Mouse (Mus musculus): ENCODE measurements around the gene Bank1.
"Not testable (repeated sequence)": the region's sequence is repeated elsewhere in the genome, so short reads cannot be mapped to it uniquely, and the experiment has no call there.

Gene Bank1

DNA sequence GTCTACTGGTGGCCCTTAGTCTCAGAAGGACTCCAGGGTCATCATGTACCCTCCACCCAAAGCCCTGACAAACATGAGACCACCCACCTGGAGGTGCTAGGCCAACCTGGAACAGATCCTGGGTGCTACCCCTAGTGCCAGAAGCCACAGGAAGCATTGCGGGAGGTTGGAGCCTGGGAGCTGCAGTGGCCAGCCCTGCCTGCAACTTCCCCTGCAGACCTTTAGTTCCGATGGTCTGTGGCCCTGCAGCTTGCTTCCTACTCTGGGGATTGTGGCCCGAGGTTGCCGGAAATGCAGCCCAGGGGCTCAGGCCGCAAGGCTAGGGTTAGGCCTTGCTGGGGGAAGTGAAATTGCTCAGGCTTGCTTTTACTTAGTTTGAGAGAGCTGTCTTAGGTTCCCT lies at the start of gene Bank1:
TSS of gene Bank1 (minus strand) at position 284 of the 400 bp plus-strand sequence.
- peak; percentile 43; the same call in 1 of the 2 replicates for ATAC-seq (ENCODE audit: low TSS enrichment)

DNA sequence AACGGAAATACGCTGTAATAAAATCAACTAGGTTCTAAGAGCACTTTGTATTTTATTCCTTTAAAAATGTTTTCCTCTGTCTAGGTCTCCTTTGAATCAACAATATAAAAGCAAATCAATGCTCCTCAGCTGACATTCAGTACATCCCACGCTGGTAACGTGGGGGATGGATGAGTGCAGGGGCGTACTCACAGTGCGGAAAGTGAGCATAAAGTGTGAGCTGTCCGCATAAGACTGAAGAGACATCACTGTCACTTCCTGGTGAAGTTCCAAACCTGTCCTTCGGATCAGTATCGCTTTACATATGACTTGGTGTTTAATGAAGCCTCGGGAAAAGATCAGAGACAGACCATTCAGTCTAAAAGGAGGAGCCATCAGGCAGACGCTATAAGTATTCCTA lies 44.0 kb upstream of the Bank1 start:
- peak; percentile 78 for ATAC-seq (ENCODE audit: low TSS enrichment)

DNA sequence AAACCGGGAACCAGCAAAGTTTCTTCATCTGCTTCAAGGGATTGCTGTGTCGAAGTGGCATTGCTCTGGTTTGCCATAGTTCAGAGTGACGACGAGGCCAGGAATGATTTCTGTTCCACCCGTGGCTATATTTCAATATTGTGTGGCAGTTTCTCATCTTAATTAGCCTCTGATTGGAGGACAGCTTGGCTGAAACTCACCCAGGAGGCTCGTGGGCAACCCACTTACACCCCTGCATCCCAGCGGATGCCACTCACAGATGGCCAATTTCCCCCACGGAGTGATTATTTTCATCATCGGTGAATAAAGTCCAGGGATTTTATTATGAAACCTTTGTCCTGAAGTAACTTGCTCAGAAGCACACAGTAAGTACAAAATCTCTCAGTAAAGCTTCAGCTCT lies 43.6 kb upstream of the Bank1 start:
- peak; percentile 58 for ATAC-seq (ENCODE audit: low TSS enrichment)

DNA sequence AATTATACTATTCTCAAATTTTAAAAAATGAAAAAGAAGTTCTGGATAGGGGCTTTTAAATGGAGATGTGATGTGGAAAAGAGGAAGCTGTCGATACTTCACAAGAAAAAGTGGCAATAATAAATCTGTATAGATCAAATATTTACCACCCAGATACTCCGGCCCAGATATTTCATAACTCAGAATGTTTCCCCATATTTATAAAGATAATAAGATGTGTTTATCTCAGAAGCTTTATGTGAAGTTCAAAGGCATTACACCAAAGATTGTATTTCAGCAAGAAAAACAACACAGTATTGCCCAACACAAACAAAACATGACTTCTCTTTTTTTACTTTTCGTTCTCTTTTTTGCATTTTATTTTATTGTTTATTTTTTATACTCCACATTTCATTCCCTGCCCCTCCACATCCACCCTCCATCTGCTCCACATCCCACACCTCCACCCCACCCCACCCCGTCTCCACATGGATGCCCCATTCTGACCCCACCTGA lies 42.7 kb upstream of the Bank1 start:
- ATAC-seq (ENCODE audit: low TSS enrichment), result no peak

DNA sequence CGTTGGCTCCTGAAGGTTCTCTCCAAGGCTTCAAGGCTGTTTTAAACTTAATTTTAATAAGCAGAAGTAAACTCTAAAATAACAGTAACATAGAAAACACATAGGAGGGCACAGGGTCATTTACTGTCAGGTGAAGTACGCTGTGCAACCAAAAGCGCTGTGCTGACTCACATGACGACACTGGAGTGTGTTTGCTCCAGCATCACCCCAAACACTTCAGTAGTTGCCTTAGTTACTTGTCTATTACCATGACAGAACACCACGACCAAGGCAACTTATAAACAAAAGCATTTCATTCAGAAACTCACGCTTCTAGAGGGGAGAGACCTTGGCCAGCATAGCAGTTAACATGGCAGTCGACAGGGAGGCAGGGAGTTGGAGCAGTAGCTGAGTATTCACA lies 23.8 kb upstream of the Bank1 start:
- ATAC-seq (ENCODE audit: low TSS enrichment), result no peak

DNA sequence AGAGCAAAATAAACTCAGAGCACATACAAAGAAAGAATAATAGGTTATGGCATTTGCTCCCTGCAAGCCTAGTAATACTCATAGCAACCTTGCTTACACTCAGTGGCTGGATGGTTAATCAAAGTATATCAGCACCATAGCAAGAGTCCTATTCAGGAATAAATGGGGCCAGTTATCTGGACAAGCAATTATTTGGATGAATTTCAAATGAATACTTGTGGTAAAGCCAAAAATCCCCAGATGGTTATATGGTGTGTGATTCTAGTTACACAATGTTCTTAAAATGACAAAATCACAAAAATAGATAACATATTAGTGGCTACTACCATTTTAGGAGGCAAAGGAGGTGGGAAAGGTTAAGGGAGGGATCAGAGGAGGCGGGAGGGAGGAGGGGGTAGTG lies 22.7 kb upstream of the Bank1 start:
- ATAC-seq (ENCODE audit: low TSS enrichment), result no peak

DNA sequence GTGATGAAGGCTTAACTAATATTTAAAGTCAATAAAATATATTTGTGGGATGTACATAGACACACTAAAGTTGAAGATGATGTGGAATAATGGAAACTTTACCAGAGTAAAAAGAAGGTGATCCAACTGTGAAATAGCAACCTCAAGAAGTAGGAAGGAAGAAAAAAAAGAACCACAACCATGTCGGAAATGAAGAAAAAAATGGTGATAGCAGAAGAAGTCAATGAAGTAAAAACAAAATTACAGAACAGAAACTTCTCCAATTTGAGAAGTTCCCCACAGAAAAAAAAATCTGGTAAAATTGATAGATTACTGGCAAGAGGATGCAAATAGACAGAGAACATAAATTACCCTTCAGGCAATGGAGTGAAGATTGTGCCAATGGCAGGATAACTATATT lies 21.4 kb upstream of the Bank1 start:
- ATAC-seq (ENCODE audit: low TSS enrichment), result no peak

DNA sequence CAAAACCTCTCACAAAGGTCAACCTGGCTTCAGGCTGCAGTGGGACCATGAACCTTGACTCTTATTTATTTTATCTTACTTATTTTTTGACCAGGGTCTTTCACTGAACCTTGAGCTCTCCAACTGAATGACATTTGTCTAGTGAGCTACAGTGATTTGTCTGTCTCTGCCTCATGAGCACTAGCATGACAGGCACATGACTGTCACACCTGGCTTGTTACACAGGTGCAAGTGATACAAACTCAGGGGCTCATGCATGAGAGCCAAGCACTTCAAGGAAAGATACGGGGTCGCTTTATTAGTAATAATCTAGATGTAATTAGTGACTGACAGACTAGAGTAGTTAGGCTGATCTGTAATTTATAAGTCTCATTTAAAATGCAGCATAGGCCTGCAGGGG lies 16.0 kb upstream of the Bank1 start:
- ATAC-seq (ENCODE audit: low TSS enrichment), result no peak

DNA sequence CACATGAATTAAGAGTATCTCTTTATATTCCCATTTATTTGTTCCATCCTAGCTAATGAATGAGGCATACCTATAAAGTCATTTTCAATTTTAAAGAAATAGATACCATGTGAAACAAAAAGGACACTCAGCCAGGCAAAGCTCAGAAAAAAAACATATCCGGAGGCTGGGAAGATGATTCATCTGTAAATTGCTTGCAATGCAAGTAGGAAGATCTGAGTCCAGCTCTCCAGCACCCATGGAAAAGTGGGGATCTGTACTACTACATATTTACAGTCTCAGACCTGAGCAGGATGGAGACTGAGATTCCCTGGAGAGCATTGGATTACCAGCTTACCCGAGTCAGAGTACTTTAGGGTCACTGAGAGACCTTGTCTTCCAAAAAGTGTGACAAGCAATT lies 14.0 kb upstream of the Bank1 start:
- peak; percentile 99 for ATAC-seq (ENCODE audit: low TSS enrichment)

DNA sequence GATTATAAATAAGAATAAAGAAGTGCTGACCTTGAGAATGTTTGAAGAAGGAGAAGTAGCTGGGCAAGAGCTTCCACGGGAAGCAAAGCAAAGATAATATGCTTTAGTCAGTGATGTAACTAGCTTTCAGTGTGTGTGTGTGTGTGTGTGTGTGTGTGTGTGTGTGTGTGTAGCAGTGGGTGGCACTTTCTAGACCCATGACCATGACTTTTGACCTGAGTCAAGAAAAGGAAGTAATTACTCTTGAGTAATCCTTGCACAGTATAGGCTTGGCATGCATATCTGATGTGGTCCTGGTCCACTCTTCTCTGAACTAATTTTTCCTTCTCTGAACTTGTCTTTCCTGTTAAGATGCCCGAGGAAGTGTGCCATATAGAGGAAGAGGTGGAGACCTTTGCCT lies 5.3 kb upstream of the Bank1 start:
- no peak for ATAC-seq (ENCODE audit: low TSS enrichment)

DNA sequence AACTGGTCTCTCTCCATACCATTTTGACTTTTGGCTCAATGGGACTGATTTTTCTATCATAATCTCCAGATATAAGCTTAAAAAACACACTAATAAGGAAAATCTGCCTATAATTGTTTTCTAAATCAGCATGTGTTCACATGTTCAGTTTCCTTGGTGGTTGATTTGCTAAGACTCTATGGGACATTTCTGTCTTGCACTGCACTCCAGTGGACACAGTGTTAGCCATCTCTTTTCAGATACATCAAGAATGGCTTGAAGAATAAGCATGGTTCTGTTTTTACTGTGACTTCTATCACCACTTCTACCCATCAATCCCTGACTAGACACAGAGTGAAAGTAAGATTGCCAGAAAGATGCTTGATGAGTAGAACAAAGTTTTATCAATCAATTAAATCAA lies 4.2 kb upstream of the Bank1 start:
- no peak for ATAC-seq (ENCODE audit: low TSS enrichment)

DNA sequence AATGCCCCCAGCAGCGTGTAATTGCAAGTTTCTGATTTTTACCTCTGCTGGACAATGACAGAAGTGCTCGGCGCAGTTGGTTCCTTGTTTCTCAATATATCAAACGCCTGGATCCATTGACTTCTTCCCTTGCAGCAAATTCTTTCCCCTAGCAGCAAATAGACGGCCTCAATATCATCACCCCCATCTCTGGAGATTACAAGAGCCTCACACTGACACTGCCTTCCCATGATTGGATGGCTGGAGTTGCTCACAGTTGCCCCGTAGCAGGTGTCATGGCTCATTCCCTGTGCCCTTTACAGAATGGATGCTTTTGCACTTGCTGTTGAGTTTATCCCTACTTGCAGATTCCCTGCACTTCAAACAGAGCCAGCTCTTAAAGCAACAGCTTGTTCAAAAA lies 3.3 kb upstream of the Bank1 start:
- ATAC-seq (ENCODE audit: low TSS enrichment), result no peak

DNA sequence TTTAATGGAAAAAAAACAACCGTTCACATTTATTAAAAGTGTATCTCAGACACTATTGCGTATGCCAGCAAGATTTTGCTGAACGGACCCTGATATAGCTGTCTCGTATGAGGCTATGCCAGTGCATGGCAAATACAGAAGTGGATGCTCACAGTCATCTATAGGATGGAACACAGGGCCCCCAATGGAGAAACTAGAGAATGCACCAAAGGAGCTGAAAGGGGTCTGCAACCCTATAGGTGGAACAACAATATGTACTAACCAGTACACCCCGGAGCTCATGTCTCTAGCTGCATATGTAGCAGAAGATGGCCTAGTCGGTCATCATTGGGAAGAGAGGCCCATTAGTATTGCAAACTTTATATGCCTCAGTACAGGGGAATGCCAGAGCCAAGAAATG lies 1.1 kb downstream of the Bank1 start:
- ATAC-seq (ENCODE audit: low TSS enrichment), result not testable (repeated sequence)

DNA sequence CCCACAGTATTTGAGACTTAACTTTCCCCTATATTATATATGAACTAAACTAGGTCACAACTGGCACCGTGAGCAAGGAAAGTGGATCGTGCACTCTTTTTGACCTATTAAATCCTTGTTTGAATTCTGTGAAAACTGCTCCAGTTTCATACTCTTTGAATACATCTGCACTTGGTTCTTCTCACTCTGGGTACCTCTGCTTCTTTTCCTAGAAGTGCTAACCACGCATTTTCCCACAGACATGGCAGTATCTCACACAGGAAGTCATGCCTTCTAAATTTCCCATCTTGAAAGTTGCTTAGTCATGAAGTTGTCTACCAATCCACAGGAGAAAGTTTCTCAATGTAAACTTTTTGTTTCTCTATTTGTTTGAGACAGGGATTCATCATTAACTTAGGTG lies 3.9 kb downstream of the Bank1 start:
- ATAC-seq (ENCODE audit: low TSS enrichment), result peak; percentile 95

DNA sequence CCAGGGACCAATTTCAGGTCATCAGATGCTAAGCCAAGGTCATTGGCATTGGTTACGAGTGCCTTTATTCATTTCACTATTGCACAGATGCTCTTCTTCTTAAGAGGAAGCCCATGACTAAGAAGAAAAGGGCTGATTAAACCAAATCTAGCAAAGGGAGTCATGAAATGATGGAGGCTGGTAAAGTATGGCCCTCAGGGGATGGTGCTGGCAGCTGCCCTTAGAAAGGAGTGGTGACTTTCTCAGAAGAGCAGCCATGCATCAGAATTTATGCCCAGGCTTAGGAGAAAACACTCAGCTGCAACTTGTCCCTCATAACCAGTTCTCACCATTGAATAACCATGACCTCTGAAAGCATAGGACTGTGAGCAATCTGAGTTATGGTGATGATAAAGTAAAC lies 17.4 kb downstream of the Bank1 start:
- no peak for ATAC-seq (ENCODE audit: low TSS enrichment)

DNA sequence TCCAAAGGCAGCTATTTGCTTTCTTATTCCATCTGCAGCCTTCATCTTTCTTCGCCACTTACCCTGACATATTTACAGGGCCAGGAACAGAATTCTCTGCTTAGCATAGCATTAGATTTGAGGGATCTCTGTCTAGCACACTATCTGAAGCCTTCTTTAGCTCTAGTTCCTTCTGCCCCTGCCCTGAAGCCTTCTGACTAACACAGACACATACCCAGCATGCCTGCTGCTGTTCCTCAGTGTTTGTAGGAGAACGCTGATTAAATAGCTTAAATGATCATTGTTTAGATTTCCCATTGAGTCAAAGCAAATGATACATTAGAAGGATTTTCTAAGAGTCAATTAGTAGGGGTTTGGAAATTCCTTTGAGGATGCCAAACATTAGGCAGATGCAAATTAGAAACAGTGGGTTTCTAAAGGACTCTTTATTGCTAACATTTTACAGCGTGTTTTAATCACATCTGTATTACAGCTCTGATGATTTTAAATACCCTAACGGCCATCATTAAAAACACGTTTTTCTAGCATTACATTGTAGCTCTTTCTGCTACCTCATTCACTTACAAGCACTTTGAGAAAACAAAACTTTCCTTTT lies 19.2 kb downstream of the Bank1 start:
- ATAC-seq (ENCODE audit: low TSS enrichment), result no peak

DNA sequence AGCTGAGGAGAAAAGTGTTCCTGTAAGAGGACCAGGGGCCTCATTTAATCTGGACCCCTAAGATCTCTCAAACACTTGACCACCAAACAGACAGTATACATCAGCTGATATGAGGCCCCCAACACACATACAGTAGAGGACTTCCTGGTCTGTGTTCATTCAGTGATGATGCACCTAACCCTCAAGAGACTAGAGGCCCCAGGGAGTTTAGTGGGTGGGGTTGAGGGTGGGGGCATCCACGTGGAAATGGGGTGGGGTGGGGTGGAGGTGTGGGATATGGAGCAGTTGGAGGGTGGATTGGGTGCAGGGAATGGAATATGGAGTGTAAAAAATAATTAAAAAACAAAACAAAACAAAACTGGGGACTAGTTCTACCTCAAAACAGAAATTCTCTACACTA lies 23.3 kb downstream of the Bank1 start:
- ATAC-seq (ENCODE audit: low TSS enrichment), result no peak

DNA sequence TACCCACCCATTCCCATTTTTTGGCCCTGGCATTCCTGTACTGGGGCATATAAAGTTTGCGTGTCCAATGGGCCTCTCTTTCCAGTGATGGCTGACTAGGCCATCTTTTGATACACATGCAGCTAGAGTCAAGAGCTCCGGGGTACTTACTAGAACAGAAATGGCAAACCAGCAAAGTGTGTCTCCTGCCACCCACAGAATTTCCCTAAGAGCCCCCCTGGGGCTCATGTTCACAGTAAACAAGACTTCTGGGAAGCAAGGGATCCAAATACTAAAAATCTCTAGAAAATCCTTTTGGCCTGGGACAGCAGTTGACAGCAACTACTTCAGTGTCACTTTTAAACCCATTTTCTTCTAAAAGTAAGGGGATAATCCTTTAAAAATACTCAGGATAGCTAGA lies 25.1 kb downstream of the Bank1 start:
- not testable (repeated sequence) for ATAC-seq (ENCODE audit: low TSS enrichment)

DNA sequence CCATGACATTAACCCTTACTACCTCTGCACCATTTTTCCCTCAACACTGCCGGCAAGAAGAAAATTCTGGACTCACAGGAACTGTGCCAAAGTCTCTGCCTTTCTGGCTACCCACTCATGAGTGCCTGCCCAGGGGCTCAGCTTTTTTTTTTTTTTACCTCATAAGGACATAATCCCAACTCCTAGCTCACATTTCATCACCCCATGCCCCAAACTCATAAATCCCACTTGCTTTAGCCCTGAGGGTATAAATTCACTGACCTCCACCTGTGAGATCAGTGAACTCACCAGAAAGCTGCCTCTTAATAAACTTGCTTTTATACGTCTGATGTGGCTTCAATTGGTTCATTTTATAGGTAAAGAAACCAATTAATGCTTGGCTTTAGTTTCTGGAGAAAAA lies 28.5 kb downstream of the Bank1 start:
- ATAC-seq (ENCODE audit: low TSS enrichment), result no peak

DNA sequence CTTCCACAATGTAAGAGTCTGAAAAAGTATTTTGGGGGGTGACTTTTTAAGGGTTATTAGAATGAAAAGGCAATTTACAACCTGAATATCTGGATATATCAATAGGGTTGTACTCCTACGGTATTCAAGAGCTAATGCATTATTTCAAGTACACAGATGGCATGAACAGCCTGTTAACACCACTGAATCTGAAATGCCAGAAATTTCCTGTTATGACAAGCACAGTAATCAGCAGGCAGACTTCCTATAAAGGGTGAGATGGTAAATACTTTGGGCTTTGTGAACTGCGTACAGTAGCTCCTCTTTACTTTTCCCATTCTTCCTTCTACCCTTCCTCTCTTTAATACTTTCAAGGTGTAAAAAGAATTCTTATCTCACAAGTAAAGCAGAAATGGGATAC lies 30.6 kb downstream of the Bank1 start:
- ATAC-seq (ENCODE audit: low TSS enrichment), result no peak

DNA sequence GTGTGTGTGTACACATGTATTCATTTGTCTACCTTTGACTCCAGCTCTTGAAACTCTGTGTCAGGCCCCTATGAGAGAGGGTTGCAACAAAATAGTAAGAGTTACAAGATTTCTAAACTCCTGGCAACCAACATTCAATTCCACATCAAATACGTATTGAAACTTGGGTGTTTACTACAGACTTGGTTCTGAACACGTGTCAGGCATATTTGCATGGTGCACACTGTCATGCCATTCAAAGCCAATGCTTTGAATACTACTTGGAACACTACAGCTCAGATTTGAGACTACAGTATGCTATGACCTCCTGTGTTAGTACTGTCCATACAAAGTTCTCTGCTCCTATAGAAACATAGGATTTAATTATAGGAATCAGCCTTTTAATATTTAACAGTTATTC lies 38.0 kb downstream of the Bank1 start:
- ATAC-seq (ENCODE audit: low TSS enrichment), result no peak

DNA sequence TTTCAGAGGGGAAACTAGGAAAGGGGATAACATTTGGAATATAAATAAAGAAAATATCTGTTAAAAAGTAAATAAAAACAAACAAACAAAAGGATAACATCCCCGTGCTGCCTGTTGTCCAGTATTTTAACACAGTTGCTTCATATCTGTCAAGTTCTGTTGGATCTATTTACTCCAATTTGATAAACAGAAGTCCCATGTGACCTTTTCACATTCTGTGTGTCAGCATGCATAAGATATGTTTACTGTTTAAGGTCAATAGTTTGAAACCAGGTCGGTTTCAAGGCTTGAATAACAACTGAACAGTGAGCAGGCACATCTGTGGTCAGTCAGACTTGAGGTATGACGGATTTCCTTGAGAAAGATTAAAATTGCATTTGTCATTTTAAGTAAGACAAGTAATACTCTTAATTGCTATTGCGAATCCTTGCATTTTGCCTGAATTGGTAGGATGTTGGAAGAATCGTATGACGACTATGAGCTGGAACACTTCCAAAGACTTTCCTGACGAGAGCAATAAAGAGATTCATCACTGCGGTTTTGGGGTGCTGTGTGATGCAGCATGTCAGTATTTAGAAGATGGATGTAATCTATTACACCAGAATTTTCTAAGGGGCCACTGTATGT lies 60.8 kb downstream of the Bank1 start:
- ATAC-seq (ENCODE audit: low TSS enrichment), result no peak

DNA sequence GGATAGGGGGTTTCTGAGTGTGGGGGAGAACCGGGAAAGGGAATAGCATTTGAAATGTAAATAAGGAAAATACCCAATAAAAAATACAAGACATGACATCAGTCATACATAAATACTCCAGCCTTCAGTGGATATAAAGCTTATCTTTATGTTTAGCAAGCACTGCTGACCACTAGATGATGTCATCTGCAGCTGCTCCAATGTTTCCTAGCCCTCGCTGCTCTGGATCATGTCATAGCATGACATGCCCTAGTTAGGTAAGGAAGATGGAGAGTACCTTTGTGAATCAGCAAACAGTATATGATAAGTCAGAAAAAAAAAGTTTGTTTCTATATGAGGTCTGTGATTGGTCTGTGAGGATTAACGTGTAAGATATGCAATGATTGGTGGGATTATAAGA lies 68.1 kb downstream of the Bank1 start:
- ATAC-seq (ENCODE audit: low TSS enrichment), result no peak

DNA sequence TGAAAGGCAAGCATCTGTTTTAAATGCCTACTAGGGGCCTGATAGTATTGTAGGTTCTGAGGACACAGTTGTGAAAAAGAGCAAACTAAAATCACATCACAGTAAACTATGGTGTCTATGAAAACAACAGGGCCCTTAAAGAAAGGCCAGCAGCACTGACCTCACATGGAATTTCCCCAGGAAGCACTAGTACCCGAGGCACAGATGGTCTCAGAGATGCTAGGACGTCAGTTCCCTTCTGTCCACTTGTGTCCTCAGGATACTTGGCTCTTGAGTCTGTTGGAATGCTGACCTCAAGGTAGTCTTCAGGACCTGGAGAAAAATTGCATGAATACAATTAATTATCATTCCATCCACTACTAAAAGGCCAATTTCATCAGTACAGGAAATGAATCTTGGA lies 71.2 kb downstream of the Bank1 start:
- no peak for ATAC-seq (ENCODE audit: low TSS enrichment)

Measured in frontal cortex, adult (tissue).